Mouse (Mus musculus) kidney, embryonic 15.5 days (tissue): Measurements from ENCODE around the gene Wdr74. TPM values are rescaled to one million over a fixed set of nuclear protein-coding genes. Genes with fewer than 3 reads are reported as not detected.

ENCODE experiments used
- ATAC-seq: fragments of 200-750 bp; cut with Nextera tagmentation; replicated peaks from 2 replicates; pipeline ENCODE4 v1.8.0; 2017; ENCODE audit warnings: moderate TSS enrichment; ENCODE audit not compliant: low FRiP score
- H3K27ac ChIP-seq: fragments of 300-500 bp; sonication (generic); 2 replicates; pipeline ENCODE4 v1.5.1; 2015; ENCODE audit warnings: mild to moderate bottlenecking, inconsistent platforms
- H3K27me3 ChIP-seq: fragments of 300-500 bp; sonication (generic); 2 replicates; pipeline ENCODE4 v1.6.1; 2015; ENCODE audit warnings: inconsistent platforms
- H3K36me3 ChIP-seq: fragments of 300-500 bp; sonication (generic); 2 replicates; pipeline ENCODE4 v1.6.1; 2015; ENCODE audit warnings: inconsistent platforms
- H3K4me1 ChIP-seq: fragments of 300-500 bp; sonication (generic); 2 replicates; pipeline ENCODE4 v1.6.1; 2015; ENCODE audit warnings: inconsistent platforms
- H3K4me2 ChIP-seq: fragments of 300-500 bp; sonication (generic); 2 replicates; pipeline ENCODE4 v1.6.1; 2015; ENCODE audit warnings: moderate library complexity, mild to moderate bottlenecking, inconsistent platforms
- H3K4me3 ChIP-seq: fragments of 300-500 bp; sonication (generic); replicated peaks from 2 replicates; pipeline ENCODE4 v1.5.1; 2015; ENCODE audit warnings: mild to moderate bottlenecking, inconsistent platforms
- H3K9ac ChIP-seq: fragments of 300-500 bp; sonication (generic); 2 replicates; pipeline ENCODE4 v1.6.1; 2015; ENCODE audit warnings: mild to moderate bottlenecking, inconsistent platforms
- H3K9me3 ChIP-seq: fragments of 300-500 bp; sonication (generic); replicated peaks from 2 replicates; pipeline ENCODE4 v1.6.1; 2016; ENCODE audit warnings: inconsistent platforms
- WGBS: fragments of 180-500 bp; shearing (Covaris S2); methylation state at CpG from one replicate; pipeline ENCODE4 v1.1.7; 2015; ENCODE audit warnings: mixed read lengths; 5-methylcytosine and 5-hydroxymethylcytosine counted together
- microRNA-seq: library from miRNA; unstranded; fragments of <30 nt; microRNA quantifications from one replicate; pipeline ENCODE4, GENCODE M21; 2016
- polyA plus RNA-seq: library from polyadenylated mRNA; unstranded; fragments of >200 nt; fragmentation: Nextera tagmentation; extraction: Ambion mirVana; gene quantifications from 2 replicates; pipeline ENCODE4 v1.2.1, GENCODE M21; 2015

Gene Wdr74
- polyA plus RNA-seq, 1 experiment from 2014 or later, result 94.2 TPM

DNA sequence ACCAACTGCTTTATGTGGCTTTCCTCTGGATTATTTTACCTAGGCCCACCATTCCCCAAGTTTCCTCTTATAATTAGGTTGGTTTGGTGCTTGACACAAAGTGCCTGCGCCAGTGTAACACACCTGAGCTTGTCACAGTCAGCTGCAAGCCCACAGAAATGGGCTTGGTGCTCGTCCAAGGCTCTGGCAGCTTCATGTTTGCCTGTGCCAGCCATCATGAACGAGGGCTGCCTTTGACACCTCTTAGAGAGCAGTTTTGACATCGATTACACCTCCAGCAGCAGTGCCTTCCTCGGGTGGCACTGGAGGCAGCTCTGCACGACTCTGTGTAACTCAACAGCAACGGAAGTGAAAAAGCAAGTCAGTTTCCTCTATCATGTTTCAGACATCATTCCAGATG is 54.5 kb downstream of the Wdr74 start:
- H3K4me1 ChIP-seq, result peaks cover 10% of the 10 kb centered on the region
- H3K9ac ChIP-seq, result no peak overlapping the region
- no peak overlapping the region for H3K27ac ChIP-seq
- H3K9me3 ChIP-seq, result no peaks in the 10 kb centered on the region
- peaks cover 45% of the 10 kb centered on the region for H3K36me3 ChIP-seq
- H3K4me3 ChIP-seq, result no peak overlapping the region
- no peaks in the 10 kb centered on the region for H3K27me3 ChIP-seq
- H3K4me2 ChIP-seq, result no peak overlapping the region
- WGBS, result 71% methylated on average over 7 of the region's 7 CpGs
- no peak for ATAC-seq

Small RNA genes lying within 50 kb of the gene (microRNA-seq; reads per million reads assigned to microRNA genes)
- gene Mir6992, result not detected

Other genes with a start within 250 kb of the Wdr74 start
- gene Slc22a8, start 144.6 kb upstream of the Wdr74 start, polyA plus RNA-seq, result 6.8 and 8.3 TPM in 2 replicates
- gene Slc22a6, start 117.8 kb upstream of the Wdr74 start, polyA plus RNA-seq, result 21.6 and 26.5 TPM in 2 replicates
- gene Chrm1, start 72.0 kb upstream of the Wdr74 start, polyA plus RNA-seq, result 0.06 and 0.14 TPM in 2 replicates
- 115 and 123 TPM in 2 replicates for gene Slc3a2, start 12.5 kb upstream of the Wdr74 start, polyA plus RNA-seq
- 2.0 and 2.6 TPM in 2 replicates for gene 1700092M07Rik, start 4.9 kb downstream of the Wdr74 start, polyA plus RNA-seq
- 132 and 145 TPM in 2 replicates for gene Stx5a, start 5.6 kb downstream of the Wdr74 start, polyA plus RNA-seq
- gene Nxf1, start 21.2 kb downstream of the Wdr74 start, polyA plus RNA-seq, result 183 and 189 TPM in 2 replicates
- gene Tmem223, start 35.2 kb downstream of the Wdr74 start, polyA plus RNA-seq, result 206 and 220 TPM in 2 replicates
- gene Tmem179b, start 38.6 kb downstream of the Wdr74 start, polyA plus RNA-seq, result 83.6 and 85.6 TPM in 2 replicates
- gene Taf6l, start 50.6 kb downstream of the Wdr74 start, polyA plus RNA-seq, result 31.5 and 35.1 TPM in 2 replicates
- gene Polr2g, start 62.8 kb downstream of the Wdr74 start, polyA plus RNA-seq, result 172 and 187 TPM in 2 replicates
- 5.1 and 5.7 TPM in 2 replicates for gene Zbtb3, start 66.7 kb downstream of the Wdr74 start, polyA plus RNA-seq
- 61.7 and 62.7 TPM in 2 replicates for gene Ttc9c, start 83.5 kb downstream of the Wdr74 start, polyA plus RNA-seq
- 5.6 and 6.4 TPM in 2 replicates for gene Hnrnpul2, start 84.2 kb downstream of the Wdr74 start, polyA plus RNA-seq
- not detected in 2 replicates for gene AC129217.1, start 93.9 kb downstream of the Wdr74 start, polyA plus RNA-seq
- 52.1 and 58.1 TPM in 2 replicates for gene Bscl2, start 101.6 kb downstream of the Wdr74 start, polyA plus RNA-seq
- 4.8 and 8.5 TPM in 2 replicates for gene Gng3, start 103.4 kb downstream of the Wdr74 start, polyA plus RNA-seq
- 0.84 and 1.3 TPM in 2 replicates for gene Lrrn4cl, start 114.9 kb downstream of the Wdr74 start, polyA plus RNA-seq
- 192 and 195 TPM in 2 replicates for gene Ubxn1, start 135.7 kb downstream of the Wdr74 start, polyA plus RNA-seq
- gene Uqcc3, start 145.1 kb downstream of the Wdr74 start, polyA plus RNA-seq, result 69.5 and 72.8 TPM in 2 replicates
- gene Lbhd1, start 147.9 kb downstream of the Wdr74 start, polyA plus RNA-seq, result 82.3 and 111 TPM in 2 replicates
- not detected in 2 replicates for gene Gm49403, start 148.1 kb downstream of the Wdr74 start, polyA plus RNA-seq
- gene 1810009A15Rik, start 153.0 kb downstream of the Wdr74 start, polyA plus RNA-seq, result 100 TPM in 2 replicates
- not detected in 2 replicates for gene Gm49416, start 153.1 kb downstream of the Wdr74 start, polyA plus RNA-seq
- 42.4 and 47.4 TPM in 2 replicates for gene Ints5, start 157.2 kb downstream of the Wdr74 start, polyA plus RNA-seq
- gene Ganab, start 162.2 kb downstream of the Wdr74 start, polyA plus RNA-seq, result 126 and 130 TPM in 2 replicates
- gene B3gat3, start 184.5 kb downstream of the Wdr74 start, polyA plus RNA-seq, result 51.2 and 51.8 TPM in 2 replicates
- 3.9 and 4.9 TPM in 2 replicates for gene Rom1, start 193.5 kb downstream of the Wdr74 start, polyA plus RNA-seq
- 28.7 and 33.5 TPM in 2 replicates for gene Eml3, start 193.7 kb downstream of the Wdr74 start, polyA plus RNA-seq
- gene Mta2, start 206.0 kb downstream of the Wdr74 start, polyA plus RNA-seq, result 166 and 168 TPM in 2 replicates
- gene Tut1, start 218.0 kb downstream of the Wdr74 start, polyA plus RNA-seq, result 32.9 and 33.5 TPM in 2 replicates
- gene Eef1g, start 231.2 kb downstream of the Wdr74 start, polyA plus RNA-seq, result 467 and 476 TPM in 2 replicates